Mouse (Mus musculus) midbrain, postnatal 0 days (tissue): ENCODE measurements around the gene Col8a2. TPM values are rescaled to one million over a fixed set of nuclear protein-coding genes. Genes with fewer than 3 reads are reported as not detected.

Experiments used
- ATAC-seq: fragments of 200-750 bp; cut with Nextera tagmentation; 2 replicates; pipeline ENCODE4 v1.8.0; 2017; ENCODE audit warnings: moderate number of reproducible peaks, mild to moderate bottlenecking, moderate TSS enrichment, moderate library complexity; ENCODE audit not compliant: low FRiP score
- DNase-seq: peaks from one replicate; pipeline ENCODE4 v3.0.0-alpha.2; 2015; ENCODE audit warnings: low spot score
- H3K27ac ChIP-seq: fragments of 300-500 bp; sonication (generic); 2 replicates; pipeline ENCODE4 v1.5.1; 2014; ENCODE audit warnings: low read depth, mild to moderate bottlenecking, low read length, mixed read lengths
- H3K27me3 ChIP-seq: fragments of 300-500 bp; sonication (generic); 2 replicates; pipeline ENCODE4 v1.6.1; 2014; ENCODE audit warnings: low read length, control low read depth, mixed read lengths; ENCODE audit not compliant: insufficient read depth
- H3K36me3 ChIP-seq: fragments of 300-500 bp; sonication (generic); 2 replicates; pipeline ENCODE4 v1.6.1; 2014; ENCODE audit warnings: low read length, control low read depth, mixed read lengths; ENCODE audit not compliant: insufficient read depth
- H3K4me1 ChIP-seq: fragments of 300-500 bp; sonication (generic); 2 replicates; pipeline ENCODE4 v1.6.1; 2014; ENCODE audit warnings: mild to moderate bottlenecking, control low read depth, antibody characterized with exemption, low read length, mixed read lengths; ENCODE audit not compliant: insufficient read depth
- H3K4me2 ChIP-seq: fragments of 300-500 bp; sonication (generic); 2 replicates; pipeline ENCODE4 v1.6.1; 2014; ENCODE audit warnings: low read depth, mild to moderate bottlenecking, low read length, mixed read lengths; ENCODE audit not compliant: poor library complexity, severe bottlenecking
- H3K4me3 ChIP-seq: fragments of 300-500 bp; sonication (generic); 2 replicates; pipeline ENCODE4 v1.5.1; 2014; ENCODE audit warnings: low read depth, mild to moderate bottlenecking, low read length, moderate library complexity
- H3K9ac ChIP-seq: fragments of 300-500 bp; sonication (generic); replicated peaks from 2 replicates; pipeline ENCODE4 v1.6.1; 2014; ENCODE audit warnings: mild to moderate bottlenecking, low read length, moderate library complexity, mixed read lengths; ENCODE audit not compliant: poor library complexity, severe bottlenecking
- H3K9me3 ChIP-seq: fragments of 300-500 bp; sonication (generic); 2 replicates; pipeline ENCODE4 v1.6.1; 2016; ENCODE audit warnings: low read length, control low read depth
- CTCF ChIP-seq: IDR thresholded peaks from 2 replicates; pipeline ENCODE4 v1.5.1; 2016; ENCODE audit warnings: antibody characterized with exemption, mild to moderate bottlenecking
- WGBS: fragments of 180-500 bp; shearing (Covaris S2); extraction: QIAGEN DNeasy Blood & Tissue Kit; methylation state at CpG from one replicate; pipeline ENCODE4 v1.1.7; 2014; 5-methylcytosine and 5-hydroxymethylcytosine counted together
- polyA plus RNA-seq: library from polyadenylated mRNA; unstranded; fragments of >200 nt; fragmentation: Nextera tagmentation; extraction: Ambion mirVana; gene quantifications from 2 replicates; pipeline ENCODE4 v1.2.1, GENCODE M21; 2015
- total RNA-seq: library from RNA; depleted of rRNA; stranded (reverse); fragments of >200 nt; gene quantifications from 2 replicates; pipeline ENCODE4 v1.2.3, GENCODE M21; 2014

The Col8a2 gene
- total and polyA plus RNA-seq, 2 experiments from 2014 or later: 1.3 to 11.0 TPM

- TF ChIP-seq CTCF: no peak
- no peak for DNase-seq
- Histone ChIP-seq H3K9ac (no peak overlapping the region), H3K9me3 (no peaks in the 10 kb centered on the region), H3K4me2 (peak overlapping the region; percentile 42), H3K27me3 (peaks cover 1% of the 10 kb centered on the region; the same call in 1 of the 2 replicates), H3K4me3 (peak overlapping the region; percentile 25), H3K4me1 (no peaks in the 10 kb centered on the region), H3K27ac (no peak overlapping the region), H3K36me3 (no peaks in the 10 kb centered on the region)
- peak; percentile 50; the same call in 1 of the 2 replicates for ATAC-seq
- 19% methylated on average over 20 of the region's 20 CpGs for WGBS
These were observed 22.8 kb downstream of the Col8a2 start for GRCm38 (mm10) chr4:126309211-126309921.

GRCm38 (mm10) chr4:126309922-126310309 is 23.3 kb downstream of the Col8a2 start:
- Histone ChIP-seq H3K4me3 (peak overlapping the region; percentile 25), H3K27me3 (no peaks in the 10 kb centered on the region), H3K4me1 (no peaks in the 10 kb centered on the region), H3K9ac (no peak overlapping the region), H3K27ac (no peak overlapping the region), H3K9me3 (no peaks in the 10 kb centered on the region), H3K36me3 (no peaks in the 10 kb centered on the region), H3K4me2 (peak overlapping the region; percentile 42)
- WGBS: 3% methylated on average over 7 of the region's 7 CpGs
- ATAC-seq (peak; percentile 83), DNase-seq (peak; percentile 92)
- peak; percentile 90 for TF ChIP-seq CTCF

GRCm38 (mm10) chr4:126310344-126310743 is 23.8 kb downstream of the Col8a2 start:
- H3K4me3 ChIP-seq: no peak overlapping the region
- TF ChIP-seq CTCF: no peak
- no peaks in the 10 kb centered on the region for H3K9me3 ChIP-seq
- H3K4me1 ChIP-seq: no peaks in the 10 kb centered on the region
- WGBS: 78% methylated on average over 7 of the region's 7 CpGs
- no peak for DNase-seq
- H3K27me3 ChIP-seq: no peaks in the 10 kb centered on the region
- H3K4me2 ChIP-seq: no peak overlapping the region
- no peak for ATAC-seq
- H3K36me3 ChIP-seq: no peaks in the 10 kb centered on the region
- no peak overlapping the region for H3K9ac ChIP-seq
- H3K27ac ChIP-seq: no peak overlapping the region

GRCm38 (mm10) chr4:126311566-126312200 is 25.1 kb downstream of the Col8a2 start:
- no peaks in the 10 kb centered on the region for H3K9me3 ChIP-seq
- 90% methylated on average over 16 of the region's 16 CpGs for WGBS
- no peak for TF ChIP-seq CTCF
- H3K27ac ChIP-seq: no peak overlapping the region
- ATAC-seq (no peak), DNase-seq (no peak)
- H3K4me3 ChIP-seq: no peak overlapping the region
- peaks cover 13% of the 10 kb centered on the region for H3K36me3 ChIP-seq
- no peaks in the 10 kb centered on the region for H3K27me3 ChIP-seq
- H3K4me1 ChIP-seq: no peaks in the 10 kb centered on the region
- H3K4me2 ChIP-seq: no peak overlapping the region
- no peak overlapping the region for H3K9ac ChIP-seq

- Histone ChIP-seq H3K9me3 (no peaks in the 10 kb centered on the region), H3K4me1 (no peaks in the 10 kb centered on the region), H3K9ac (no peak overlapping the region), H3K27ac (no peak overlapping the region), H3K27me3 (no peaks in the 10 kb centered on the region), H3K36me3 (peaks cover 27% of the 10 kb centered on the region), H3K4me3 (no peak overlapping the region), H3K4me2 (no peak overlapping the region)
- WGBS: 46% methylated on average over 5 of the region's 5 CpGs
- DNase-seq (no peak), ATAC-seq (no peak)
- no peak for TF ChIP-seq CTCF
These were observed 26.6 kb downstream of the Col8a2 start for GRCm38 (mm10) chr4:126313202-126313601.

- H3K4me3 ChIP-seq: no peak overlapping the region
- TF ChIP-seq CTCF: no peak; the same call in 1 of the 2 replicates
- no peaks in the 10 kb centered on the region for H3K9me3 ChIP-seq
- H3K9ac ChIP-seq: no peak overlapping the region
- H3K27me3 ChIP-seq: no peaks in the 10 kb centered on the region
- H3K4me1 ChIP-seq: no peaks in the 10 kb centered on the region
- H3K4me2 ChIP-seq: no peak overlapping the region
- H3K36me3 ChIP-seq: peaks cover 32% of the 10 kb centered on the region
- no peak overlapping the region for H3K27ac ChIP-seq
- WGBS: 51% methylated on average over 10 of the region's 10 CpGs
- ATAC-seq (no peak), DNase-seq (no peak)
These were observed 27.8 kb downstream of the Col8a2 start for GRCm38 (mm10) chr4:126314393-126314792.
